Mouse (Mus musculus) E14TG2a.4 (cell line): ENCODE data around the gene Cav3.

Source experiments
- CTCF ChIP-seq: conservative IDR thresholded peaks from 2 replicates; pipeline ENCODE4 v1.5.1; 2014; ENCODE audit warnings: low read length
- NANOG ChIP-seq: IDR thresholded peaks from 2 replicates; pipeline ENCODE4 v1.6.1; 2014; ENCODE audit warnings: borderline replicate concordance, low read length, mixed read lengths
- POU5F1 ChIP-seq: IDR thresholded peaks from 2 replicates; pipeline ENCODE4 v1.6.1; 2014; ENCODE audit warnings: low read length, borderline replicate concordance

DNA sequence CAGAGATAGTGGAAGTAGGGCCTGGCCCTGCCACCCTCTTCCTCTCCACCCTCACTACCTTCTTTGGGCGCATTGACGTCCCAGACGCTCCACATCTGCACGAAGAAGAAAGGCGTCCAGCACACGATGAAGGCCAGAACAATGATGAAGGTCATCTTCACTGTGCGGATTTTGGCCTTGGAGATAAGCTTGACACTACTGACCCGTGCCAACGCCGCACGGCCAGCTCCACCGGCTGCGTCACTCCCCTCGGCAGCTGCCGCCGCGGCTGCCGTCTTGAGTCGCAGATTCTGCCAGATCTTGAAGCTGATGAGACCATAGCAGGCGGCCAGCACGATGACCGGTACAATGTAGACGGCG, 29.5 kb downstream of the Cav3 start:
- TF ChIP-seq CTCF (no peak), POU5F1 (no peak), NANOG (no peak)
